Mouse (Mus musculus) kidney, postnatal 36 days (tissue): ENCODE results near the gene Cep89.

Source experiments
- DNase-seq, 2 experiments: peaks; one replicate each; pipeline ENCODE4 v3.0.0; 2021 to 2022; ENCODE audit warnings: mixed read lengths in 2 of 2

Cep89 gene

GRCm38 (mm10) chr7:35386525-35386952 lies 10.3 kb upstream of the Cep89 start:
- DNase-seq, result peak; percentile 55 to 62

- no peak for DNase-seq
Observed at GRCm38 (mm10) chr7:35388694-35389093, 8.1 kb upstream of the Cep89 start.

DNA sequence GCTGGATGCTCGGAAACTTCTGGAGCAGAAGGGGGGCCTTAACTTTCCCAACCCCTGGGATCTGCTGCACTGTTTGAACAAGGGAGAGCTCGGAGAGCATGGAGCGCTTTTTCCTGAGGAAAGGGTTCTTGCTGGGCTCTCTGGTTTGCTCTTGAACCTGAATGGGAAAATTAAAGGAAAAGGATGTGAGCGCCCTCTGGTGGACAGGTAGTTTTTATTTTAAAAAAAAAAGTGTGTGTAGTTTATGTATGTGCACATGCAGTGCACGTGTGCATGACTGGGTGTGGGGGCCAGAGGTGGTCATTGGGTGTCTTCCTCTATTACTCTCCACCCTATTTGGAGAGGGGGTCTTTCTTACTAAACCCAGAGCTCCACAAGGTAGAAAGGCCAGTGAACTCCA lies 3.9 kb upstream of the Cep89 start:
- peak; percentile 39 to 75 for DNase-seq

DNA sequence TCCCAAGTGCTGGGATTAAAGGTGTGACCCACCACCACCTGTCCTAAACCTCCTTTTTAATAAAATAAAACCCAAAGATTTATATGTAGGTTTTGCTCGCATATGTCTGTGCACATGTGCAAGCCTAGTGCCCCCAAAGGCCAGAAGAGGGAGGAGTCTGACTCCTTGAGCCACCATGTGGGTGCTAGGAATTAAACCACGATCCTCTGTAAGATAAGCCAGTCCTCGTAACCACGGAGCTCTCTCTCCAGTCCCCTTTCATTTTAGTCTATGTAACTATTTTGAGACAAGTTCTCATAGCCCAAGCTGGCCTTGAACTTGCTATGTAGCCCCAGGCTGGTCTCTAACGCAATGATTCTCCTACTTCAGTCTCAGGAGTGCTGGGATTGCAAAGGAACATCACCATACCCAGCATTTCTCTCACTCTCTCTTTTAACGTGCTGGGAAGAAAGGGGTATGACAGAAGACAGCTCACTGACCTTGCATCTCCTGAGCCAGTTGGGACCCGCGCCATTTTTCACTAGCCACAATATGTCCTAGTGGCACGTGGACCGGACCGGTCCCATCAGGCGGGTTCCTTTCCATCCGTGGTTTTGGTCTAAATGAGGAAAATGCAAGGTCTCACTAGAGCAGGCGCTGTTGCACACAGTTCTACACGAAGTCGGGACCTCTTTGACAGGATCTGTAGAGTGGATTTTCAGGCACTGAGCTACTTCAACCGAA lies 940 bp upstream of the Cep89 start:
- peak in 1 of 2 experiments; percentile 34 for DNase-seq

GRCm38 (mm10) chr7:35401169-35401568 lies 4.3 kb downstream of the Cep89 start:
- DNase-seq, result no peak

DNA sequence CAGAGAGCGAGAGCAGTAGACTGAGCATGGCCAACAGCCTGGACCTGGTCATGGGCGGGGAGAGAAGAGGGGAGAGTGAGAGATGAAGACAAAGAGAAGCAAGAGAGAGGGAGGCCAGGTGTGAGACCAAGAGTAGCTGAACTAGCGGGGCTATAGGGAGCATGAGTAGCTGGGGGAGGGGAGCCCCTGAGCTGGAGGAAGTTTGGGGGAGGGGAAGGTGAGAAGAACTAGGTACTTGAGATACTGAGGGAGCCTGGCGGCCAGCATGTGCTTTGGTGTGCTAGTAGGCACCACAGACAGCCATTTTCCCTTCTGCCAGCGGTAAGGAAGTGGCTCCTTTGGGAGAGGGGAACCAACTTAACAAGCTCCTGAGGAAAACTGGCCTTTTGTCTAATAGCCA lies 18.4 kb downstream of the Cep89 start:
- peak in 1 of 2 experiments; percentile 21 for DNase-seq

DNA sequence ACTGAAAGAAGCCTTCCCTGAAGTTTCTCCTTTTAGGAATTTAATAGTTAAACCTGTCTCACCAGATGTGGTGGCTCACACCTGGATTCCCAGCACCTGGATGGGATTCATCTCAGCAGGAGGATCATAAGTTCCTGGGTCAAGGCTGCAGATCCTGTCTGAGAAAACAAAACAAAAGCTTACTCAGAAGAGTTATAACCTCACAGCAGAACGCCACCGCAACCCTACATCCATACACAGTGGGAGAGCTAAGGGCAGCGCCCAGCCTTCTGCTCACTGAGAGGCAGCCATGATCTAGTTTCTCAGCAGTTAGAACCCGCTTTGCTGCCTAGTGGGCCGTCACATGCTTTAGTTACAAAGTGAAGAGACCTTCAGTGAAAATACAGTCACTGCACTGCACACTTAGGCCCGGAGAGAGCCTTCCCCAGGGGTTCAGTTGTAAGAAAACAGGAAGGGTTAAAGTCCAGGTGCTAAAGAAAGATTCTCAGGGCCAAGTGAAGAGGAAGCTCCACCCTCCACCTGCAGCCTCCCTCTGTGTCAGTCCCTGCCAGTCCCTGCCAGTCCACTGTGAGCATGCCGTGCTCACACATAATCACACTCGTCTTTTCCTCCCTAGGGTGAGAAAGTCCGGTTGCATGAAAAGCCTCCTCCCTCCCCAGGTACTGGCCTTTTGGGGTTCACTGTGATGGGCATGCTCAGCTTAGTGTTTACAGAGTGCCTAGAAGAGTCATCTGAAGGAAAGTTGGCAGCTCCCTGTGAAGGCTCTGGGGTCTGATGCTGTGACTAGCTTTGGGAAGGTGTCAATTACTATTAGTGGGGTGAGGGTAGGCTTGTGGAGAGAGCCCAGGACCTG lies 19.2 kb downstream of the Cep89 start:
- DNase-seq, result peak; percentile 62 to 82

- DNase-seq, result peak in 1 of 2 experiments; percentile 39
Observed at GRCm38 (mm10) chr7:35416654-35416948, 19.8 kb downstream of the Cep89 start.

- no peak for DNase-seq
Observed at GRCm38 (mm10) chr7:35423071-35423470, 26.2 kb downstream of the Cep89 start.

- DNase-seq, result no peak
Observed at GRCm38 (mm10) chr7:35428146-35428545, 31.3 kb downstream of the Cep89 start.

- DNase-seq, result no peak
Observed at GRCm38 (mm10) chr7:35435266-35435665, 38.4 kb downstream of the Cep89 start.

GRCm38 (mm10) chr7:35447501-35447900 lies 50.7 kb downstream of the Cep89 start:
- peak; percentile 65 to 69 for DNase-seq

DNA sequence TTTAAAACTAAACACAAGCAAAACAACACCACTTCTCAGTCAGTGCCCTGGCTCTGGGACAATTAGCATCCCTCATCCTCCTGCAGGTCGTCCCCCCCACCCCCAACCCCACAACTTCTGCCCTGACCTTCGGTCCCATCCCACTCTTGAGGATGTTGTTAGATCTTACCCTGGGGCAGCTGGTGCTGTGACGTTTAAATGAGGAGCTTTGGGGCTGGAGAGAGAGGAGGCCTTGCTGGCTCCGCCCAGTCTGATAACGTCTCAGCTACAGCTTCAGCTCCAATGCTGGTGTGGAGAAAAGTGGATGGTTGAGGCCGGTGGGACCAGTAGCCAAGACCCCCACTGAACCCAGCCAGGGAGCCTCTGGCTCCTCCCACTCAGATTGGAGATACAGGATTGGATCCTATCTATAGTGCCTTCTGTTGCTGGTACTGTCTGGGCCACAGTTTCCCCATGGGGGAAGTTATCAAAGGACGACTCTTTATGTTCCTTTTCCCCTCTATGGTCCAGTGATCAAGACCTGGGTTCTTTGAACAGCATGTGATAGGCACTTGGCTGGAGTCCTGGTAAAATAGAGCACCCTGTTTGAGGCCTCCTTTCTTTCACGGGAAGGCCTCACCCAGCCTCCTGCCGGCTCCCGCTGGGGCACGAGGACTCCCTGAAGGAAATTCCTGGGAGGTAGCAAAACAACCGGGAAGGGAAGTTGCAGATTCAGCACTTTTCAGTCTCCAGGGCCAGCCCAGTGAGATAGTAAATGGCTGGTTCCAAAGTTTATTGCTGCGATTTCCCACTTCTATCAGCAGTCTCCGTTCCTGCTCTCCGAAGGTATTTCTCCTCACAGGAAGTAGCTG lies 51.4 kb downstream of the Cep89 start, which contains the start of gene Slc7a9:
Gene Slc7a9, plus strand, starts transcription at position 801 of the 851 bp plus-strand sequence.
- peak; percentile 80 to 91 for DNase-seq

GRCm38 (mm10) chr7:35448867-35449266 lies 52.0 kb downstream of the Cep89 start:
- DNase-seq, result peak; percentile 79 to 83

DNA sequence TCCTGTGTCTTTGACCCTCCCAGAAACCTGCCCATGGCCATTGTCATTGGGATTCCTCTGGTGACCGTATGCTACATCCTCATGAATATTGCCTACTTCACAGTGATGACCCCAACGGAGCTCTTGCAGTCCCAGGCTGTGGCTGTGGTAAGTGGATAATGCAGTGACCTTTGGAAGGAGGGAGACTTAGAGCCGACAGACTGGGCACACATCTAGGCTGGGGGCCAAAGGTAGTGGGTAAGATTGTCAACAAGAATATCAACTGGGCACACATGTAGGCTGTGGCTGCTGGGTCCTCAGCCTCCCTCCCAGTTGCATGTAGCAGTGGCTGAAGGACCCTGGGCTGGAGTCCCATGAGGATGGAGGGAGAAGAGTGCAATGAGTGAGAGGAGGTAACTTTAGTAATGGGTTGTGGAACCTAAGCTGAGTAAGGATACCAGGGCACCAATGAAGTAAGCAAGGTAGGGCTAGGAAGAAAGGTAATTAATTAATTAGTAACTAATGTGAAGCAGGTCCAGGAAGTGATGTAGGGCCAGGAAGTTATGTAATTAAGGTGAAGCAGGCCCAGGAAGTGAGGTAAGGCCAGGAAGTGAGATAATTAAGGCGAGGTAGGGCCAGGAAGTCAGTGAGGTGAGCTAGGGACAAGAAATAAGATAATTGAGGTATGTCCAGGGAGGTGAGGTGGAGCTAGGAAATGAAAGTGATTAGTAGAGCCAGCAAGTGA lies 59.4 kb downstream of the Cep89 start:
- peak; percentile 36 to 60 for DNase-seq

GRCm38 (mm10) chr7:35460971-35461370 lies 64.1 kb downstream of the Cep89 start:
- DNase-seq, result no peak

GRCm38 (mm10) chr7:35465027-35465426 lies 68.2 kb downstream of the Cep89 start:
- DNase-seq, result no peak

DNA sequence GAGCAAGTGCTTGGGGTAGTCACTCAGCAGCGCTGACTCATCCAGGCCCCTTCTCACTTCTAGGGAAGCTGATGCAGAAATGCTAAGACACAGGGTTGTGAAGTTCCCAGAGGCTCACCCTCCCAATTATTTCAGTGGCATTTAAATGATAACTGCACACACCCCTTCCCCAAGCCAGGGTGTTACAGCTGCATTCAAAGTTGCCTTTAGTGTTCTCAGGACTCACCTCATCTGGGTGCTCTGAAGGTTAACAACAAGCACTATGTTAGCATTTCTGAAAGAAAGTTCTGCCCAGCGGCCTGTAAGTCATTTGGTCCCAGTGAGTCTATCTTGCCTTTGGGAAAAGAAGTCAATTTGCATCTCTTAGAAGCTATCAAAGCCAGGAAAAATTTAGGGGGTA lies 71.0 kb downstream of the Cep89 start:
- DNase-seq, result no peak

DNA sequence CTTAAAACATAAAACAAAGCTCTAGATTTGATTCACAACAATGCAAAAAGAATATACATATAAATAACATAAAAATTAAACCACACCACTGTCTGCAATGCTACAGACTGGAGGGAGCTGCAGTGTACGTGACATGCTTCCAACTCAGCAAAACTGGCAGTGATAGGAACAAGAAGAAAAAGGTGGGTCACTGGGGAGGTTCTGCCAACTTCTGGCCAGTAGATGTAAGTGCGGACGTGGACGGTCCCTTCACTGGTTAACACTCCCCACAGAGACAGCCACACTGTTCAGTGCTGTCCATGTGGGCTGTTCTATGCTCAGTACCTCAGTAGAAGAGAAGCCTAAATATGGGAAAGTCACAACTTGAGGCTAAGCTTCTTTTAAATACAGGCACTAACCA lies 74.0 kb downstream of the Cep89 start:
- DNase-seq, result peak; percentile 16 to 27

DNA sequence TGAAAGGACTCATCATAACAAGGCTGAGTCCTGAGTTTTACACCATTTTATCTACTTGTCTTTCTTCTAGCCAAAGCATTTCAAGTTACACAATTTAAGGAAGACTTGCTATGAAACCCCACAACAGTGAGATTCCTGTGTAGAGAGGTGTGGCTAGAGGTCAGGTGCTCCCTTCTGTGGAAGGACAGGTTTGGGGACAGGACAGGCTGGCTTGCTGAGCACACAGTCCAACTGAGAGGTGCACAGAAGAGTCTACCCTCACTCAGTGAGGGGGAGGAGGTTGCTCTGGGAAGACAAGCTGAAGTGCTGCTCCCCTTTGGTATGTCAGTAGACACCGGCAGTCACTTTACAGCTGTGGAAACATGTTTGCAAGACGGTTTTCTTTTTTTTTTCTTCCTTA lies 79.6 kb downstream of the Cep89 start:
- no peak for DNase-seq

GRCm38 (mm10) chr7:35485126-35485525 lies 88.3 kb downstream of the Cep89 start:
- DNase-seq, result no peak

GRCm38 (mm10) chr7:35486553-35486952 lies 89.7 kb downstream of the Cep89 start:
- no peak for DNase-seq
